Mouse (Mus musculus): ENCODE measurements around the gene Otulinl.

Gene Otulinl

DNA sequence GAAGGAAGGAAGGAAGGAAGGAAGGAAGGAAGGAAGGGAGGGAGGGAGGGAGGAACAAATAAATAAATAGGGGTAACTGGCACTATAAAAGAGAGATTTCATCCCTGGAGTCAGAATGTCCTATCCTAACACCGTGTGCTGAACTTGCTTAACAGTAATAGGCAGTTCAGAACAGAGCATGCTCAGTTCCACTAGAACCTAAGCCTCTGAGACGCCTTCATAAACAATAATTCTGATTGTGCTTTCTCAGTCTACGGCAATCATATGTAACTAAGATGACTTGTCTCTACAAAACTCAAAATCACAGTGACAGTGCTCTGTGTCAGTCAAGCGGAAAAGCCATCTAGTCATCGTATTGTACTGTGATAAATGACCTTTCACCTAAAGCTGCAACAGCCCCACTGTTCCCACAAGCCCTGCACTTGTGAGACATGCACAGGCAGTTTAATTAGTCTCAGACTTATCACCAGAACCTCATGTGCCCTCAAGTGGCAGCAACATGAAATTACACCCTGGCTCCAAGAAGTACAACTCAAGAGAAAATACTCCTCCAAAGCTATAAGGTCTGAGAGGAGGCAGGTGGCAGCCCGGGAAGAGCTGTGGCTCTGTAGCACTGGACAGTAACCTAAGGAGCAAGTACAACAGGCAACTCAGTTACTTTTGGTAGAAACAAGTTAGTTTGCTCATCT lies 68.7 kb downstream of the Otulinl start:
- DNase-seq, result peak; percentile 56 to 78

DNA sequence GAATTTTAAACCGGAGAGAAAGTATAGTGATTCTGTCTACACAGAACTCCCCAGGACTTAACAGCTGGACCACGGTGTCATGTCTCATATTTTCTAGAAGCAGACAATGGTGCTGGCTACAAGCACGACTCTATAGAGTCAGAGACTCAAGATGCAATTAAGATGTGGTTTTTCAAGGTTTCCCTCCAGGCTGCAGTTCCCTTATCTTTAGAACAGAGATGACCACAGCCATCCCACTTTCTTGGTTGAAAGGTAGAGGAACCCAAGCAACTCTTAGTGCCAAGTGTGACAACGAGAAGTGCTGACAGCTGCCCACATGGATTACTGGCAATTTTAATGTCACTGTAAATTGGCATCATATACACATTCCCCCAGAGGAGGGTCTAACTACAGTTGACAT lies 71.8 kb downstream of the Otulinl start:
- no peak for DNase-seq

DNA sequence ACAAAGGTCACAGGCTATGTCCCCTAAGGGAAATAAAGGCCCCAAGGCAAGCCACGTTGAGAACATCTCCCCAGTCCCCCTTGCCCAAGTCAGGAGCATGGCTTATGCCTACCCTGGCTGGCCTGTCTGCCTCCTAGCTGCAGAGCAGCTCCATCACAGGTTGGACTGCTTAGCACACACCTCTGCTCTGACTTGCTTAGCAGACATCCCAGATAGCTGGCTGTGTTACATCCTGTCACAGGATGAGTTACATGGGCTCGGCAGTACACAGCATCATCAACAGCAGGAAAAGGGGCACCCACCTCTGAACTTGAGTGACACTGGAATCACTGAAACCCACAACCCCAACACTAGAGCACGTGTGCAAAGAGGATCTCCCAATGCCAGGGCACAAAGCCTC lies 76.1 kb downstream of the Otulinl start:
- DNase-seq, result no peak

Measured in kidney, postnatal 36 days (tissue).